Mouse (Mus musculus): ENCODE measurements at regions not wholly inside any gene's neighbourhood (a gene's known extent, or its start where the extent isn't known, plus 50 kb on each side); places are given as distances from the start of the nearest gene placed in this dataset.

DNA sequence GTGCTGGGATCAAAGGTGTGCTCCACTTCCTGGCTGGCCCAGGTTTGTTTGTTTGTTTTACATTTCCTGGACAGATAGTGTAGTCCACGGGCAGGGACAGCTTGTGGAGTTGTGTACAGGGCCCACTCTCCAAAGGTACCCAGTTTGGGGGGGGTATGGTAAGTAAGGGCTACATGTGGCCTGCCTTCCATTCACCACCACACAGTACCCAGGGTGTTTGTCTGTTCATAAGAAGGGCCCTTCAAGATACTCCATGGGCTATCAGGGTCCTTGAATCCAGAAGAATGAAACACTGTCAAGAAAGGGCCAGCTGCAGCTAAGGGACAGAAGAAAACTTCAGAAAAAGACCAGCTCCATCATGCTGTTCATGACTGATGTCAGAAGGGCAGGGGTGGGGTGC, 89.6 kb upstream of the Ywhaq start:
- TF ChIP-seq GATA1 (IDR thresholded peaks at IDR 0.05; ENCODE audit: borderline replicate concordance, low read length): no peak
- TF ChIP-seq FLI1 (IDR thresholded peaks at IDR 0.05; ENCODE audit: low read length): no peak

All from megakaryocyte, embryonic 14.5 days (primary cell).